Mouse (Mus musculus): ENCODE measurements around the gene Gm6882.
"Not testable (repeated sequence)": the region's sequence is repeated elsewhere in the genome, so short reads cannot be mapped to it uniquely, and the experiment has no call there.

Gene Gm6882

DNA sequence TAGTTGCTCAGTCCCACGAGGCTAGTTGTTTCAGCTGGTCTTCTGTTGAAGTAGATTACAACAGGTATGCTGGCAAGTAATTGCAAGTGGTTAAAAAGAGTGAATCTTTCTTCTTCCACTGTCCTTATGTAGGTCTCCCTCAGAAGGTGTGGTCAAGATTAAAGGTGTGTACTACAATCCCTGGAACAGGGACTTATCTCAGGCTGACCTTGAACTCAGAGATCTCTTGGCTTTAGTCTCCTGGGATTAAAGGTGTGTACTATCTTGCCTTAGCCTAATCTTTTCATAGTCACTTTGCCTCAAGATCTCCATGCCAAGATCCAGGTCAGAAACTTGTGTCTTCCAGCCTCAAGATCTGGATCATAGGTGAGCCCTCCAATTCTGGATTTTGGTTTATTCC is at the start of gene Gm6882:
TSS of gene Gm6882 (minus strand) at position 101 of the 400 bp plus-strand sequence.
- DNase-seq (ENCODE audit: low read depth, low spot score), result not testable (repeated sequence)

All from retina, postnatal 7 days (tissue).